Mouse (Mus musculus) brain, embryonic 14.5 days (tissue): Measurements from ENCODE around the gene Kcnab3. TPM values are rescaled to one million over a fixed set of nuclear protein-coding genes. Genes with fewer than 3 reads are reported as not detected.

Source experiments
- DNase-seq: peaks from one replicate; pipeline ENCODE4 v3.0.0-alpha.2; 2011; ENCODE audit warnings: low read depth
- CTCF ChIP-seq: fragments of 200-500 bp; IDR thresholded peaks from 2 replicates; pipeline ENCODE4 v1.5.1; 2012; ENCODE audit warnings: inconsistent platforms, mild to moderate bottlenecking, moderate library complexity, borderline replicate concordance; ENCODE audit not compliant: insufficient read depth, insufficient read length; ENCODE audit errors: extremely low read depth
- POLR2A ChIP-seq: fragments of 200-500 bp; IDR thresholded peaks from 2 replicates; pipeline ENCODE4 v1.6.1; 2012; ENCODE audit warnings: mild to moderate bottlenecking, inconsistent platforms, borderline replicate concordance; ENCODE audit not compliant: poor library complexity, insufficient read depth, insufficient read length, severe bottlenecking; ENCODE audit errors: extremely low read depth
- polyA plus RNA-seq: library from polyadenylated mRNA; depleted of rRNA; stranded (reverse); fragments of >200 nt; gene quantifications from 2 replicates; pipeline ENCODE4 v1.2.3, GENCODE M21; 2012

Kcnab3 gene
- polyA plus RNA-seq, 1 experiment, result 7.0 TPM

DNA sequence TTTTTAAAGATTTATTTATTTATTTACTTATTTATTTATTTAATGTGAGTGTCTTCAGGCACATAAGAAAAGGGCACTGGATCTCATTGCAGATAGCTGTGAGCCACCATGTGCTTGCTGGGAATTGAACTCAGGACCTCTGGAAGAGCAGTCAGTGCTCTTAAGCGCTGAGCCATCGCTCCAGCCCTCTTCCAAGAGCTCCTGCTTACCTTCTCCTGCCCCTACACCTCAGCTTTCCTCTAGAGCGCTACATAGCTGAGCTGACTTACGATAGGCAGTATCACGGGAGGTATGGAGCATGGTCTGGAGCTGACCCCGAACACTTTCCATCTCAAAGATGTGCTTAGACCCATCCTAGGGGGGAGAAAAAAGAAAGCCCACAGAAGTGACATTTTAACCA lies 4.5 kb upstream of the Kcnab3 start:
- DNase-seq, result no peak
- TF ChIP-seq CTCF (no peak), POLR2A (no peak)

DNA sequence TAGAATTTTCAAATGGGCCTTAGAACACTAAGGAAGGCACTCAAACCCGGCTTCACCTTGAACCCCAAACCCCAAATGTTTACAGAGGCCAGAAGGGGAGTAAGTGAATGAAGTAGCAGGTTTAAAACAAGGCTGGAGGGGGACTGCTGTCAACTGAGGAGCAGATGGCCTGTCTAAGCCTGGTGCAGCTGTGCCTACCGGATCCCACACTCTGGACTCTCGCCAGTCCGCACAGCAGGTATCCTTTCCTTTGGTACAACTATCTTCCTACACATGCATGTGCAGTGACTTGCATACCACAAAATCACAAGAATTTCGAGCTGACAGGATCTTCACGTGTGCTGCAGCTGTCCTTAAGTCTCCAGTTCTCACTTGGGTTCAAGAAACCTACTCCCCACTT lies 4.0 kb upstream of the Kcnab3 start:
- no peak for TF ChIP-seq CTCF
- TF ChIP-seq POLR2A, result no peak
- peak; percentile 56 for DNase-seq

DNA sequence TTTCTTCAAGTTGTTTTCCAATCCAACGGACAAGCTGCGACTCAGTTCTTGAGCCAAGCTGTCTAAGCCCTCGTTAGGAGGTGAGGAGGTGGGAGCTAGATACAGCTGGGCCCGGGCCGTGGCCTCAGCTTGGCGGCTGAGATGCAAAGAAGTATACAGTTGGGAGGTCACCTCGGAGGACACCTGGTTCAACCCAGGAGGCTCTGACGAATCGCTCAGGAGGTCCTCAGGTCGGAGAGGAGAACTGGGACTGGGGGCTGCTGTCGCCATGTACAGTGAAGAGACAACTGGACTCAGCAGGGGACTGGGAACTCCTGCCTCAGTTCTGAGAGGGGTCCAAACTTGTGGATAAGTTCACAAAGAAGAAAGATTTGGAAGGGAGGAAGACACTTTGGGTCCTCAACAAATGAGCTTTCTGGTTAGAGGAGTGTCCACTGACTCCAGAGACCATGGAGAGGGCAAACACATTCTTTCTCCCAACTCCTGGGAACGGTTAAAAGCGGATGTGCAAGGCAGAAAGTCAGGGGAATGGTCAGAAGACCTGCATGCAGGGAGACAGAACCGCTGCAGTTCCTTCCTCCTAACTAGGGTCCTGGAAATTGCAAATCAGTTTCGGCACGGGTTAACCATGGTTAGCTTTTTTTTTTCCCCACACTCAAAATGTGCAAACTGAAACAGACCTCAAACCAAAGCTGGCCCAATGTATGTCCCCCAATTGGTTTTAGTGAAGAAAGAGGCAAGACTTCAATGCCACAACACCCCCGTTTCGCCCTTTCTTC lies 3.2 kb upstream of the Kcnab3 start:
- TF ChIP-seq POLR2A, result no peak
- TF ChIP-seq CTCF, result no peak
- peak; percentile 14 for DNase-seq

DNA sequence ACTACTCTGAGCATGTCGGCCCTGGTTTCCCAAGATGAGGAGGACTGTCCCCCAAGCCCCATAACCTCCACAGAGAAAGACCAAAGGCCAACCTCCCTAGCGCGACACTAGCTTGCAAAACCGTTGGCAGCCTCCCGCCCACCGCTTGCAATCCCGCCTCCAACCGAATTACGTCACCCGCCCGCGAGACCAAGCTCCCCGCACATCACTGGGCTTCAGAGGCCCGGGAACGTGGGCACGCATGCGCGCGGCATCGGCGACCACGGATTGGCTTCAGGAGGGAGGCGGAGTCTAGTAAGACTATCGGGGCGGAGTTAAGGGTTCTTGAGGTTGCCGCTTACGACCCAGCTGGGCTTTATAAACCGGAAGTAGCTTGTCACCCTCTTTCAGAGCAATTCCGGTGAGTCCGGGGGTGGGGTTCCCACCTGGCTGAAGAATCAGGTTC lies 2.4 kb upstream of the Kcnab3 start, which contains the start of the genes Cntrob and Trappc1:
Gene Cntrob (minus strand): TSS at position 109 of the 445 bp plus-strand sequence.
Gene Trappc1 (plus strand): TSS at position 314 of the 445 bp plus-strand sequence.
- TF ChIP-seq POLR2A, result peak; percentile 81; the same call in 1 of the 2 replicates
- TF ChIP-seq CTCF, result no peak

DNA sequence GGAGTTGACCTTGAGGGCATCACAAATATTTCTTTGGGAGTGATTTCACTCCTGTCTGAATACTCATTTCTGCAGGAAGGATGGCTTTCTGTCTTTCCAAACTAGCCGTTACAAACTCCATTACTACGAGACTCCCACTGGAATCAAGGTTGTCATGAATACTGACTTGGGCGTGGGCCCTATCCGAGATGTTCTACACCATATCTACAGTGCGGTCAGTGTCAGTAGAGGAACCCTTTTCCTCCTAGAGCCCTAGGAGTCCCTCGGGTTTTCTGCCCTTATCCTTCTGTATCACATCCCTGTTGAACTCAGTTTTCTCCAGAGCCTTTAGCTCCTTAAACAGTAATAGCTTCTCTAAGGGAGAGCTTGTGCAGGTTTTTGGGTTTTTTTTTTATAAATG lies 1.3 kb upstream of the Kcnab3 start:
- TF ChIP-seq CTCF, result no peak
- TF ChIP-seq POLR2A, result no peak
- no peak for DNase-seq

More for the DNA sequence above, 2.4 kb upstream of the Kcnab3 start, which contains the start of the genes Cntrob and Trappc1:
- peak; percentile 100 for DNase-seq

DNA sequence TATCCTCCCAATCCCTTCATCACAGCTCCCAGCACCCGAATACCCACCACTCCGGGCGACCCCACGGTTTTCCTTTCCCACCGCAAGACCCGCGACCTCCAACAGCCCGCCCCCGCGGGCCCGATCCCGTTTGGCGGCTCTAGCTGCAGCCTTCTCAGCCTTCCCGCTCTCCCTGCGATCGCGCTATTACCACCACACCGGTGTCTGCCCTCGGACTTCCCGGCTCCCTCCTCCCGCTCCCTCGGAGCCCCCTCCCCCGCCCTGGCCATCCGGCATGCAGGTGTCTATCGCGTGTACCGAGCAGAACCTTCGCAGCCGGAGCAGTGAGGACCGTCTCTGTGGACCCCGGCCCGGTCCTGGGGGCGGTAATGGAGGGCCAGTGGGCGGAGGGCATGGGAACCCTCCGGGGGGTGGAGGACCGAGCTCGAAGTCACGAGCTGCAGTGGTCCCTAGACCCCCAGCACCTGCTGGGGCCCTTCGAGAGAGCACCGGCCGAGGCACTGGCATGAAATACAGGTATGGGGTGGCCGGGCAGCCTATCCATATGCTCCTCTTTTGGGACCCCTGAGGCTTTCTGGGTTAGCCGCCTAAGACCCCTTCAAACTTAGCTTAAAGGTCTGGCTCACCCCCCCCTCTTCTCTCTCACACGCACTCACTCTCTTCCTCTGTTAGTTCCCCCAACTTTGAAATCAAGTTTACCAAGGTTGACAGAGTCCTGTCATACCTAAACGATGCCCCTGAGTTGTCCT lies 524 bp downstream of the Kcnab3 start:
- no peak for DNase-seq
- no peak for TF ChIP-seq CTCF
- no peak for TF ChIP-seq POLR2A

DNA sequence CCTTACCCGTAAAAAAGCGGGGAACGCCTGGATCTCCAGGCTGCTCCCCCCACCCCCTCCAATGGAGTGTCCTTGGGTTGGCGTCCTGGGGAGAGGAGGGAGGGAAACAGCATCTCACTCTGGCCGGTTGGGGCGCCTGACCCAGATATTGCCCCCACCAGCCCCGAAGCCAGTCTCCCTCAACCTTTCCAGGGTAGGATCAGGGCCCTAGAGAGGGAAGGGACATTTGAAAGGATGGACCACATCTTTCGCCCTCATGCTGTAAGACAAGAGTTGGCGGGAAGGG lies 1.0 kb downstream of the Kcnab3 start:
- no peak for DNase-seq
- TF ChIP-seq CTCF (no peak), POLR2A (no peak)

DNA sequence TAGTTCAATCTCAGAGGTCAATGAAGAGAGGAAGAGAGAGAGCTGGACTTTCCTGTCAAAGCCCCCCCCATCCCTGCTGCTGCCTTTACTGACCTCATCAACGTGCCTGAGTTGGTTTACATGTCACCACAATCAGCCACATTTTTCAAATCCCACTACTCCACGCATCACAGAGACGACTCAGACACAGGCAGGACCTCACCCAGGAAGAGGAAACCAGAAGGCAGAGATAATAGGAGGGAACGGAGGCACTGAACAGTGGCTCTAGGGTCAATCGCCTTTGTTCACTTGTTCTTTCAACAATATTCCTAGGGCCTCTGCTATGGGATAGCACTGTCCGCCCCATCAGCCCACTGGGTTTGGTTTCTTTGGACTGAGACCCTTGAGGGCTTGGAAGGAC lies 1.6 kb downstream of the Kcnab3 start:
- DNase-seq, result no peak
- TF ChIP-seq POLR2A (no peak), CTCF (no peak)

DNA sequence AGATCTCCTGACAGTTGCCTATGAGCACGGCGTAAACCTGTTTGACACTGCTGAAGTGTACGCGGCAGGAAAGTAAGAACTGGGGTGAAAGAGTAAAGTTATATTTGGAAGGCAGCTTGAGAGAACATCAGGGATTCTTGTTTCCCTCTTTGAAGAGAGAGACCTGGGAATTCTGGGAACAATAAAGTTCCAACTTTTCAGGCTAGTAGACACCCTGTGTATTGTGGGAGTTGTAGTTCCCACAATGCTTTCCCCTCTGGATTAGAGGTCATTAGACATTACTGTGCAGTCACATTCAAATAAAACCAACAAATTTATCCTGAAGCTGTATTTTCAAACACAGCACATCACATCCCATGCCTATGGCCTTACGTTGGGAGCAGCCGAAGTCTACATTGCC lies 2.5 kb downstream of the Kcnab3 start:
- DNase-seq, result no peak
- TF ChIP-seq CTCF (no peak), POLR2A (no peak)

DNA sequence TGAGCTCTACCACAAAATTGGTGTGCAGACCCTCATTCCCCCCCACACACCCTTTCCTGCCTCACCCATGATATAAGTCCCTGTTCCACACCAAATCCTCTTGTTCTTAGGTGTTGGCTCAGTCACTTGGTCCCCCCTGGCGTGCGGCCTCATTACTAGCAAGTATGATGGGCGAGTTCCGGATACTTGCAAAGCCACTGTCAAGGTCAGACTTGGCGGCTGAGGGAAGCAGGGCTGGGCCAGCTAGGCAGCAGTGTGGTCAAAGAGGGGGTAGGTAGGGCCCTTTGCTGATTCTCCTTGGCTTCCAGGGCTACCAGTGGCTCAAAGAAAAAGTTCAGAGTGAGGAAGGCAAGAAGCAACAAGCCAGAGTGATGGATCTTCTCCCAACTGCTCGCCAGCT lies 5.1 kb downstream of the Kcnab3 start:
- no peak for TF ChIP-seq POLR2A
- no peak for TF ChIP-seq CTCF
- no peak for DNase-seq

DNA sequence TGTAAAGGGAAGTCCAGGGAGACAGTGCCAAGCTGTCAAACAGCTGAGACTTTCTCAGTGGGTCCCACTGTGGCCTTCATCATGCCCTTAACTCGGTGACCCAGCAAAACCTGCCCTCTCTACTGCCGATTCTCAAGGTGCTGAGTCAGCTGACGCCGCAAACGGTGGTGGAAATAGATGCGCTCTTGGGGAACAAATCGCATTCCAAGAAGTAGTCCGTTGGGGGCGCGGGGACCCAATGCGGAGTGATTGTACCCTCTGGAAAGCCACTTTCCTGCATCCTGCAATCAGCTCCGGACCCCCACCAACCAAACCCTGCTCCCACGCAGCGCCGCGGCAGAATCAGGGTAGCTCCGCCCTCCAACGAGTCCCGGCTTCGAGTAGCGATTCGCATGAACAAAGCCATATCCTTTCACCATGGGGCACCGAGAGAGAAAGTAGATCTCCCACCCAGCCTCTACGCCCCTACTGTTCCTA lies 5.9 kb downstream of the Kcnab3 start:
- peak; percentile 54; the same call in 1 of the 2 replicates for TF ChIP-seq POLR2A
- TF ChIP-seq CTCF, result no peak
- DNase-seq, result peak; percentile 96

DNA sequence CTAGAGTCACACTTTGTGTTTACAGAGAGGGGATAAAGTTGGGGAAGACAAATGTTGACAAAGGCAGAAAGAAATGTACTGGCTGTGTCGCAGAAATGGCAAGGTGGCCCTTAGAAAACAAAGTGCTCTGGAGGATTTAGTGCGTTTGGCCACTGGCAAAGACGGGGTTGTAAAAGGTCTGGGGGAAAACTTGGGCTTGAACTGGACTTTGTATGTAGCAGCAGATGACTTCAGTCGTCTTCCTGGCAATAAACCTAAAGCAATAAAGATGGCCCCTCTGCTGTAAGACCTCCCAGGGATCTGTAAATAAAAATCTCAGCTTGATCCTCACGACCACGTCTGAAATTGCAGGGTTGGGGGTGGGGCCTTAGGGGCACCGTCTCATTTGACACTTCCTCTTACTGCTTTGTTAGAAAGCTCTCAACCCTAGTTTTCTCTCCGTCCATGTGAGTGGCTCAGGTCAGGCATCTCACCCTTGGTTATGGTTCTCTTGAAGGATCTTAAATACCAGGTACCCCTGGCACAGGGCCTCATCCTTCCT lies 6.7 kb downstream of the Kcnab3 start:
- DNase-seq, result no peak
- no peak for TF ChIP-seq POLR2A
- TF ChIP-seq CTCF, result no peak

DNA sequence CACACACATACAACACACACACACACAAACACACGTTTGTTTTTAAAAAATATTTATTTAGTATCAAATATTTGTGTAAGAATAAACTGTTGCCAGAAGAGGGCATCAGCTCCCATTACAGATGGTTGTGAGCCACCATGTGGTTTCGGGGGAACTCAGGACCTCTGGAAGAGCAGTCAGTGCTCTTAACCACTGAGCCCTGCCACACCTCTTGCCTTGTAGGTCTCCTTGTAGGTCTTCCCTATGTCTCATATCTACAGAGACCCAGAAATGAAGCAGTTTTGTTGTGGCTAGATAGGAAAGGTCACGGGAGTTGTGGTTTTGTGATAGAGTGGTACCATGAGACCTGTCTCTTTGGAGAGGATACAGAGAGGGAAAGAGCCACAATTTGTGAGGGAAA lies 7.9 kb downstream of the Kcnab3 start:
- peak; percentile 11 for DNase-seq
- no peak for TF ChIP-seq POLR2A
- TF ChIP-seq CTCF, result no peak

DNA sequence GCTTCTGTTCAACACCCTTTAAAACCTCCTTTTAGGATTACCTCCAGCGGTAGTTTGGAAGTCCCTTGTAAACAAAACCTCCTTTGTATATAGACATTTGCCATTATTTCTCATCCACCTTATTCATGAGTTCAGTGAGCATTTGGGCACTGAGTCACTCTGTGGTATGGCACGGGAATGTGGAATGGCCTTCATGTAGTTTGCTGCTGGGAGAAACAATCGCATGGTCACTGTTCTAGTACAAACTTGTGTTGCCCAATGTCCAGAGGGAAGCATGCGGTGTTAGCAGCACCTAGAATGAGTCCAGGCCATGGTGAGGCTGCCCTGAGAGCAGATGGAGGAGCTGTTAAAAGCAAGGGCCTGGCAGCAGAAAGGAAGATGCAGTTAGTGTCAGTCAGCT lies 8.7 kb downstream of the Kcnab3 start:
- no peak for TF ChIP-seq CTCF
- TF ChIP-seq POLR2A, result no peak
- no peak for DNase-seq
